Mouse (Mus musculus) erythroblast, embryonic 14.5 days (primary cell): ENCODE results near the gene Mgst3. TPM values are rescaled to one million over a fixed set of nuclear protein-coding genes. Genes with fewer than 3 reads are reported as not detected.

Experiments
- H3K27me3 ChIP-seq: 2 replicates; pipeline ENCODE4 v1.6.1; 2012; ENCODE audit warnings: inconsistent platforms; ENCODE audit not compliant: control insufficient read depth
- H3K36me3 ChIP-seq: 2 replicates; pipeline ENCODE4 v1.6.1; 2012; ENCODE audit warnings: mild to moderate bottlenecking, inconsistent platforms; ENCODE audit not compliant: control insufficient read depth
- H3K4me1 ChIP-seq: 2 replicates; pipeline ENCODE4 v1.6.1; 2012; ENCODE audit warnings: inconsistent platforms; ENCODE audit not compliant: control insufficient read depth
- H3K4me3 ChIP-seq: replicated peaks from 2 replicates; pipeline ENCODE3; 2012; ENCODE audit warnings: moderate library complexity, mild to moderate bottlenecking, inconsistent platforms
- H3K9me3 ChIP-seq: 2 replicates; pipeline ENCODE4 v1.6.1; 2012; ENCODE audit warnings: low read length, inconsistent platforms, mixed read lengths; ENCODE audit not compliant: control insufficient read depth
- GATA1 ChIP-seq: IDR thresholded peaks from 2 replicates; pipeline ENCODE4 v1.6.1; 2012; ENCODE audit warnings: low read length, inconsistent platforms, mixed read lengths
- TAL1 ChIP-seq: IDR thresholded peaks from 3 replicates; pipeline ENCODE4 v1.6.1; 2012; ENCODE audit warnings: low read length, inconsistent platforms, mixed read lengths
- polyA plus RNA-seq: library from polyadenylated mRNA; stranded (reverse); fragments of >175 nt; gene quantifications from 2 replicates; pipeline ENCODE4 v1.2.3, GENCODE M21; 2012

The Mgst3 gene
- polyA plus RNA-seq, 1 experiment: 58.2 TPM

DNA sequence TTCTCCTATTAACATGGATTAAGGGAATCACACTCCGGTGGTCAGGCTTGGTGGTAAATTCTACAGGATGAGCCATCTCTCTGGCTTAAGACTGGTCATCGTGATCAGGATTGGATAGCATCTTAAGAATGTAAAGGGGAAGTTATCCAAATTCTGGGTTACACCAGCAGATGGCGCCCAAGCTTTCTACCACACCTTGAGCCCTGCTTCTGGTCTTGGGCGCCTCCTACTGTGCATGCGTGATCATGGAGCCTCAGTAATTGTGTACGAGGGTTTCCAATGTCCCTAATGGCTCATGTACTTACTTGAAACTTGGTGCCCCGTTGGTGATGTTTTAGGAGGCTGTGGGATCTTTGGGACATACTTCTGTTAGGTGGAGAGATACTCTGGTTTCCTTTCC, 23.7 kb downstream of the Mgst3 start:
- peaks cover 100% of the 10 kb centered on the region for H3K36me3 ChIP-seq

DNA sequence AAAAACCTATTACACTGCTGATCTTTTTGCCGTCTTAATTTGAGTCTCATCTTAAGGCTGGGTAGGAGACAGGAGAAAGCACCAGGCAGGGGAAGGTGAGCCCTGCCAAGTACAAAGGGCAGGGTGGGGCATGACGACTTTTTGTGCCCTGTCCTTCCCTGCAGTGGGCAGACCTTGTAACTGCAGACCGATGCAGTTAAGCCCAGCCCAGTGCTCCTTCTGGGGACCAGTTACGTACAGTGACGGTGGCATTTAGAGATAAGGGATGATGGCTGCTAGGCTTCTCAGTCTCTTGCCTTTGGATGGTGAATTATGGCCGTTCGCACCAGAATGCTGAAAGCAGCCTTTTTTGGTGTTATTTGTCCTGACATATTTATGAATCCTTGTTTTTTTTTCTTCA, 25.1 kb downstream of the Mgst3 start:
- TF ChIP-seq TAL1: peak; percentile 41; the same call in 1 of the 3 replicates
- peak; percentile 68; the same call in 1 of the 2 replicates for TF ChIP-seq GATA1
- peaks cover 100% of the 10 kb centered on the region for H3K36me3 ChIP-seq
- peaks cover 80% of the 10 kb centered on the region for H3K4me1 ChIP-seq
- H3K9me3 ChIP-seq: no peaks in the 10 kb centered on the region
- no peaks in the 10 kb centered on the region for H3K27me3 ChIP-seq
- H3K4me3 ChIP-seq: peak overlapping the region; percentile 41

More for the DNA sequence above, 23.7 kb downstream of the Mgst3 start:
- Histone ChIP-seq H3K27me3 (no peaks in the 10 kb centered on the region), H3K4me1 (peaks cover 89% of the 10 kb centered on the region), H3K9me3 (no peaks in the 10 kb centered on the region), H3K4me3 (no peak overlapping the region)
- TF ChIP-seq TAL1: no peak
- TF ChIP-seq GATA1: no peak

DNA sequence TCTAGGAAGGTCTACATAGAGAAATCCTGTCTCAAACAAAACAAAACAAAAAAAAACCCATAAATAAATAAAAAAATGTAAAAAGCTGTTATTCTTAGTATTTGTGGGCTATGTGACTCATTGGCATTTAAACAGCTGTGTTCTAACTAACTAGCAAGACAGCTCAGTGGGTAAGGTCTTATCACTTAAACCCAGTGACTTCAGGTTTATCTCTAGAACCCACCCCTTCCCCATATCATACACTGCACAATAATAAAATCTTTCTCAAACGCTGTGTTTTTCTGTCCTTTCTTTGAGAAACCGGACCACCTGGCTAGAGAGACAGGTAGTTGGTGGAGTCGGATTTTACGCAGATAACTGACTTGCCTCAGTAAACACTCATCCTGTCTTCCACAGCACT, 25.6 kb downstream of the Mgst3 start:
- Histone ChIP-seq H3K4me1 (peaks cover 77% of the 10 kb centered on the region), H3K27me3 (no peaks in the 10 kb centered on the region), H3K9me3 (no peaks in the 10 kb centered on the region), H3K4me3 (peak overlapping the region; percentile 41), H3K36me3 (peaks cover 100% of the 10 kb centered on the region)
- no peak for TF ChIP-seq GATA1
- no peak for TF ChIP-seq TAL1

DNA sequence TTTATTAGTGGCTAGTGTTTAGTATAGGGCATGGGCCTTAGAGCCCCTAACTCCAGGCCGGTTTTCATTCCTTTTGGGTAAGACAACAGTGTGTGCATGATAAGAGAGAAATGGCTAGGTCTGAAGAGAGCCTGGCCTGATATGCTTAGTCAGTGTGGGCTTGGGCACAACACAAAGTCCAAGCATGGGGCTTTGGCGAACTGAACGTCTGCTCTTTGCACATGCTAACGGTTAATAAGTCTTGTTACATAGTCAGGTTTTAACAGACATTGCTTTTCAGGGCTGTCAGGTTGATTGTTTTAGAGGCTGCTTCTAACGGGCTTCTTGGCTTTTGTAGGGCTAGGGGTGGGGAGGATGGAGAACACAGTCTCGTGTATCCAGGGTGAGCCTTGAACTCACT, 27.0 kb downstream of the Mgst3 start:
- no peak for TF ChIP-seq TAL1
- no peak for TF ChIP-seq GATA1
- peaks cover 100% of the 10 kb centered on the region for H3K36me3 ChIP-seq
- peaks cover 65% of the 10 kb centered on the region for H3K4me1 ChIP-seq
- no peaks in the 10 kb centered on the region for H3K27me3 ChIP-seq
- H3K4me3 ChIP-seq: no peak overlapping the region
- H3K9me3 ChIP-seq: no peaks in the 10 kb centered on the region

DNA sequence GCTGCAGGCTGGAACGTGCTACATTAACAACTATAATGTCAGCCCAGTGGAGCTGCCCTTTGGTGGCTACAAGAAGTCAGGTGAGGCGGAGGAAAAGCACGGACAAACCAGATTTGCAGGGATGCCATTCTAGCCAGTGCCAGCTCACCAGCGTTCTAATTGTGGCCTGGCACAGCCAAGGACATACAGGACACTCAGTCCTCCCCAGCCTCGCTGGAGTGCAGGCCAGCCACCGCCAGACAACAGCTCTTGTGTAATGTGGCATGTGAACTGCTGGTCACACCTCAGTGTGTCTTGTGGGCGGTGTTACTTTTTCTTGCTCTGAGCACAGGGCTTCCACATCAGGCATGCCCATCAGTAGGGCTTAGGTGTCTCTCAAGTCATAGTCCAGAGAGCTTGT, 27.8 kb downstream of the Mgst3 start:
- no peaks in the 10 kb centered on the region for H3K27me3 ChIP-seq
- H3K36me3 ChIP-seq: peaks cover 100% of the 10 kb centered on the region
- no peak for TF ChIP-seq GATA1

DNA sequence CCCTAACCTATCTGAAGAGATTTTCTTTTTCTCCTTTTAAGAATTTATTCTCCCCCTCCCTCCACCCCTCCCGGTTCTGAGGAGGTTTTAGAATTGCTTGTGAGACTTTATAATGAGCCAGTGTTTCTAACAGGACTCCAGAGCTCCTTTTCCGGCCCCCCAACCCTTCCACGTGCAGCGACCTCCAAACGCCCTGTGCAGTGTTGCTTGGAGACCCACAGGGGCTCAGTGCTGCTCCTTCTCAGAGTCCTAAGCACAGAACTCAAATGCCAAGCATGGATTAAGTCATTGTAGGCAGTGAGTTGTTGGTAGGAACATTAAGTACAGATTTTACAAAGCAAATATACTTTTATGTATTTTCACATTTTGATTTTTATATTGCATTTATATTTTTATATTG, 30.3 kb downstream of the Mgst3 start:
- TF ChIP-seq GATA1 (no peak), TAL1 (no peak)
- Histone ChIP-seq H3K27me3 (no peaks in the 10 kb centered on the region), H3K36me3 (peaks cover 99% of the 10 kb centered on the region), H3K4me1 (peaks cover 32% of the 10 kb centered on the region), H3K9me3 (no peaks in the 10 kb centered on the region), H3K4me3 (no peak overlapping the region)

More for the DNA sequence above, 27.8 kb downstream of the Mgst3 start:
- Histone ChIP-seq H3K4me1 (peaks cover 56% of the 10 kb centered on the region), H3K9me3 (no peaks in the 10 kb centered on the region), H3K4me3 (no peak overlapping the region)

DNA sequence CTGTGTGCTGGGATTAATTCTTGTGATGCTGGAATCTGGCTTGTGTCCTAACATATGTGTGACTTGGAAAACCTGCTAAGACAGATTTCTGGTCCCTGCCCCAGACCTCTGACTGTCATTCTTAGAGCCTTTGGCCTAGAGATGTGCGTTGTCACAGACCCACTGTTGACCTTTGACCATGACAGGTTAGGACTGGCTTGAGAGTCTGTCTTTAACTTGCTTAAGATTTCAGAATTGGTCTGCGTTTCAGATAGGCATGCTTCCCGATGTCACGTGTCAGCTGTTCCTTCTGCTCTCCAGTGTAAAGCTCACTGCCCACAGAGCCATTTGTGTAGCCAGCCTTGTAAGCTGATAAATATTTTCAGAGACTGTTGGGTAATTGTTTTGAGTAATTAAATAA, 30.8 kb downstream of the Mgst3 start:
- H3K27me3 ChIP-seq: no peaks in the 10 kb centered on the region

DNA sequence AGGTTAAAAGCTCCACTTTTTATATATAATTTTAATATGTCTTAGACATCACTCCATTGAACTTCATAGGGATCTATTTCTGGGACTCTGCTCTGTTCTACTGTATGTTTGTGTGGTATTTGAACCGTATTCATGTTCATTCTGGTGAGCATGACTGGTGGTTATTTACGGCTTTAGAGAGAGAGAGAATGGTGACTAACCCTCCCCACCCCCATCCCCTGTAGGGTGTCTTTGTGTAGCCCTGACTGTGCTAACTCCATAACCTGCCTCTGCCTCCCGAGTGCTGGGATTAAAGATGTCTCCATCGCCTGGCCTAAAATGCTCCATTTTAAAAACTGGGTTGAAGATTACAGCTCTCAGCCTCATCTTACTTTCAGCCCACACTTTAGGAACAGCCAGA, 33.4 kb downstream of the Mgst3 start:
- no peaks in the 10 kb centered on the region for H3K9me3 ChIP-seq
- TF ChIP-seq GATA1 (no peak), TAL1 (no peak)
- peaks cover 99% of the 10 kb centered on the region for H3K36me3 ChIP-seq
- no peak overlapping the region for H3K4me3 ChIP-seq
- H3K4me1 ChIP-seq: peaks cover 5% of the 10 kb centered on the region
- H3K27me3 ChIP-seq: no peaks in the 10 kb centered on the region

More for the DNA sequence above, 30.8 kb downstream of the Mgst3 start:
- peaks cover 27% of the 10 kb centered on the region for H3K4me1 ChIP-seq
- H3K36me3 ChIP-seq: peaks cover 99% of the 10 kb centered on the region
- no peak for TF ChIP-seq GATA1
- TF ChIP-seq TAL1: no peak
- H3K9me3 ChIP-seq: no peaks in the 10 kb centered on the region
- H3K4me3 ChIP-seq: no peak overlapping the region

DNA sequence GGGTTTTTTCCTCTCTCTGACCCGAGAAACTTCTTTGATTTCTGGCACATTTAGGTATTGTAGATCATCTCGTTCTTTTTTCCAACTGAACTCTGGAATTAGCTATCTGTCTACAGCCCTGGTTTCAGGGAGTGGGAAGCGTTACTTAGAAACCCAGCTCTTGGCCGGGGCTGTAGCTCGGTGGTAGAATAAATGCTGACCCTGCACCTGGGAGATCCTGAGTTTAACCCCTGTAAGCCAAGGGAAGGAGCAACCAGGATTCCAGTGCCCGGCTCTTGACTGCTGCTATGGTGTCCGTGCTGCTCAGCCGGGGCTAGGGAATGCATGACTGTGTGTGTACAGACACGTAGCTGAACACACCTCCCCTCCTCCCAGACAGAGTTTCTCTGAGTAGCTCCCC, 34.9 kb downstream of the Mgst3 start:
- no peak for TF ChIP-seq GATA1
- TF ChIP-seq TAL1: no peak
- Histone ChIP-seq H3K27me3 (no peaks in the 10 kb centered on the region), H3K4me1 (peaks cover 2% of the 10 kb centered on the region), H3K9me3 (no peaks in the 10 kb centered on the region), H3K4me3 (no peak overlapping the region), H3K36me3 (peaks cover 99% of the 10 kb centered on the region)

DNA sequence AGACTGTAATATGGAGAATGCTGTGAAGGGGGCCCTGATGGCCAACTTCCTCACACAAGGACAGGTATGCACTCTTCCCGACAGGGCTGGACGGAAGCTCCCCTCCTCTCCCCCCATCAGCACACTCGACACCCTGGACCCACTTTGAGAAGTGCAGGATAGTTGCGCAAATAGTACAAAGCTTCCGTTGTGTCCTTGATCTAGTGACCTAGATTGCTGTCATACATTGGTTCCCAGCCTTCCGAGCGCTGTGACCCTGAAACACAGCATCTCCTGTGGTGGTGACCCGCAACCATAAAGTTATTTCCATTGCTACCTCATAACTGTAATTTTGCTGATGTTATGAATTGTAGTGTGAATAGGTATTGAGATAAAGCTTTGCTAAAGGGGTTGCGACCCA, 36.3 kb downstream of the Mgst3 start:
- Histone ChIP-seq H3K9me3 (no peaks in the 10 kb centered on the region), H3K4me1 (peaks cover 7% of the 10 kb centered on the region), H3K27me3 (no peaks in the 10 kb centered on the region), H3K4me3 (no peak overlapping the region), H3K36me3 (peaks cover 98% of the 10 kb centered on the region)
- TF ChIP-seq GATA1 (no peak), TAL1 (no peak)
